Mouse (Mus musculus): ENCODE measurements around the gene Sell.
"Not testable (repeated sequence)": the region's sequence is repeated elsewhere in the genome, so short reads cannot be mapped to it uniquely, and the experiment has no call there.

DNA sequence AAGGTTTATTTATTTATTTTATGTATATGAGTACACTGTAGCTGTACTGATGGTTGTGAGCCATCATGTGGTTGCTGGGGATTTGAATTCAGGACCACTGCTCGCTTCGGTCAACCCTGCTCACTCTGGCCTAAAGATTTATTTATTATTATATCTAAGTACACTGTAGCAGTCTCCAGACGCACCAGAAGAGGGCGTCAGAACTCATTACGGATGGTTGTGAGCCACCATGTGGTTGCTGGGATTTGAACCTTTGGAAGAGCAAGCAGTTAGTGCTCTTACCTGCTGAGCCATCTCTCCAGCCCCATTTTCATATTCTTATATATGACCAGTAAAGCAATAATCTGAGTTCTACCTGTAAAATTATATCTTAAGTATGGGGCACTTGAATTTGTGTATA is 39.7 kb upstream of the Sell start:
- not testable (repeated sequence) for TF ChIP-seq CTCF, EP300 (IDR thresholded peaks at IDR 0.05)
